Mouse (Mus musculus): ENCODE results near the gene Cuta.

GRCm38 (mm10) chr17:26949866-26950265 lies 10.5 kb upstream of the Cuta start:
- TF ChIP-seq POLR2A (IDR thresholded peaks at IDR 0.05; ENCODE audit: low read depth, low read length) = no peak
- no peak for TF ChIP-seq CTCF (conservative IDR thresholded peaks at IDR 0.05; ENCODE audit: insufficient read depth, insufficient read length, low read depth, low read length)
